Mouse (Mus musculus): ENCODE measurements around the gene Gpc1. TPM values are rescaled to one million over a fixed set of nuclear protein-coding genes. Genes with fewer than 3 reads are reported as not detected.
A peak's percentile ranks its signal among the peaks of the same experiment; 100 is the strongest.

Gpc1 gene
- total RNA-seq, 2 experiments from 2014 or later, result 160 to 188 TPM

GRCm38 (mm10) chr1:92832011-92833010 lies 866 bp downstream of the Gpc1 start:
- intact Hi-C loops (cut with DNase I), result loop anchor here (5.0 kb wide), 2 partner anchors 185 to 310 kb away; partner anchors contain the start of gene Otos
- peak; percentile 87 for DNase-seq

GRCm38 (mm10) chr1:92833987-92834706 lies 2.7 kb downstream of the Gpc1 start:
- peak; percentile 90 for DNase-seq
- intact Hi-C loops (cut with DNase I), result loop anchor here (5.0 kb wide), 2 partner anchors 187 to 312 kb away; partner anchors contain the start of gene Otos

GRCm38 (mm10) chr1:92837931-92838833 lies 6.7 kb downstream of the Gpc1 start:
- intact Hi-C loops (cut with DNase I), result loop anchor here (5.0 kb wide), 1 partner anchor 141 kb away; no protein-coding TSS in a partner anchor
- DNase-seq, result peak; percentile 97

GRCm38 (mm10) chr1:92839211-92839610 lies 7.8 kb downstream of the Gpc1 start:
- DNase-seq, result no peak
- intact Hi-C loops (cut with DNase I), result loop anchor here (5.0 kb wide), 1 partner anchor 142 kb away; no protein-coding TSS in a partner anchor

DNA sequence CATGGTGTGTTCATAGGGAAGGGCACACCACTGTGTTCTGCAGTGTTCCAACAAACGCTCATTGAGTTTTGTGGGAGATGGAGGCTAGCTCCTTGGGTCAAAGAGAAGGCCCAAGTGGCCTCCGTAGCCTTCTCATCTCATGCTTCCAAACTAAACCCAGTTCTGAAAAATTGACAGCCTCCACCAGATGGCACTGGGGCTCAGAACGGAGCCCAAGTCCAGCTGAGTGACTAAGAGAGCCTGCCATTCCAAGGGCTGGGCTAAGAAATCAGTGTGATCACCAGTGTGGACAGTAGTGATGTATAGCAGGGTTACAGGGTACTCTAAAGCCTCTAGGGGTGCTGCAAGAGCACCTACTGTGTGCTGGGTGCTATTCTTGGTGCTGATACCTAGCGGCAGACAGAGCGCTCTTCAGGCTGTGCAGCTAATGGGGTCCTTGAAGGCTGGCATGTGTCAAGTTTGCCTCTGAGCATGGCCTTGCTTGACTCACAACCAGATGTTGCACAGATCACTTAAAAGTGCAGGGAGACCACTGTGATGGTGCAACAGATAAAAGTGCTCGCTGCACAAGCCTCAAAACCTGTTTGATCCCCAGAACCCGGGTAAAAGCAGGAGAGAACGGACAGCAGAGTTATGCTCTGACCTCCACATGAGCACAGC lies 8.9 kb downstream of the Gpc1 start:
- intact Hi-C loops (cut with DNase I), result loop anchor here (10.0 kb wide), 1 partner anchor 54 kb away; no protein-coding TSS in a partner anchor
- DNase-seq, result peak; percentile 56

GRCm38 (mm10) chr1:92841427-92841826 lies 10.0 kb downstream of the Gpc1 start:
- DNase-seq, result no peak
- intact Hi-C loops (cut with DNase I), result loop anchor here (10.0 kb wide), 1 partner anchor 53 kb away; no protein-coding TSS in a partner anchor

GRCm38 (mm10) chr1:92845889-92846288 lies 14.4 kb downstream of the Gpc1 start:
- intact Hi-C loops (cut with DNase I), result loop anchor here (10.0 kb wide), 1 partner anchor 49 kb away; no protein-coding TSS in a partner anchor
- no peak for DNase-seq

- DNase-seq, result peak; percentile 54
- intact Hi-C loops (cut with DNase I), result loop anchor here (10.0 kb wide), 1 partner anchor 47 kb away; no protein-coding TSS in a partner anchor
Observed at GRCm38 (mm10) chr1:92847873-92848839, 16.7 kb downstream of the Gpc1 start.

DNA sequence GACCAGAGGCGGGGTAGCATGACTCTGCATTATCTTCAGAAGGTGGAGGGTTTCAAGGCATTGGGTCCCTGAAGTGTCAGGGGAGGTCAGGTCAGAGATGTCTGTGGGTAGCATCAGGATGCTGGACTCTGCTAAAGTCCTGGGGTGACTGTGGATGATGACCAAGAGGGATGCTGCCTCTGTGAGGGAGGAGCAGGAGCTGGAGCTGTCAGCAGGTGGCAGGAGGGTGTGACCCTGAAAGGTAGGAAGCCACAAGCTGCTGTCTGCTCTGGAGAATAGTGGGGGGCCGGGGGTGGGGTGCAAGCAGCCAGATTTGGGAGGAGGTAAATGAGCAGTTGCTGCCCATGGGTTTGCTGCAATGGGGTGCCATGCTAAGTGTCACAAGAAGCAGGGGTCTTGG lies 18.0 kb downstream of the Gpc1 start:
- DNase-seq, result peak; percentile 36
- intact Hi-C loops (cut with DNase I), result loop anchor here (10.0 kb wide), 1 partner anchor 45 kb away; no protein-coding TSS in a partner anchor

- intact Hi-C loops (cut with DNase I), result loop anchor here (10.0 kb wide), 1 partner anchor 45 kb away; no protein-coding TSS in a partner anchor
- DNase-seq, result no peak
Observed at GRCm38 (mm10) chr1:92849938-92850574, 18.6 kb downstream of the Gpc1 start.

- DNase-seq, result no peak
- intact Hi-C loops (cut with DNase I), result no loop called here
Observed at GRCm38 (mm10) chr1:92852450-92852849, 21.0 kb downstream of the Gpc1 start.

DNA sequence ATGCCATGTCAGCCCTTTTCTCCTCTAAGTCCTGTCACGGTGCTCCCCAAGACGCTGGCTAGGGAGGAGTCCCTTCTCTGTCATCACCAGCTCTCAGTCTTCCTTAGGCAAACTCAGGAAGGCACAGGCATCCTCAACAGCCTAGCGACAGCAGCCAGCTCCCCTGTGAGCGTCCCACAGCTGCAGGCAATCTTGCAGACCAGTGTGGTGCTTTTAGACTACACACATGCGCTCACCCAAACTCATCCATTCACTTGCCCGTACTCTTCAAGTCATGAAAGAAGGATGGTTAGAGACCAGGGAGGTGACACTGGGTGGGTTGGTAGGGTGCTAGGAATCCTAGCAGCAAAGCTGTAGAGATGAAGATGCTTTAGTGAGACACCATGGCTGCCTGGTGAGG lies 30.1 kb downstream of the Gpc1 start:
- DNase-seq, result no peak
- intact Hi-C loops (cut with DNase I), result no loop called here

GRCm38 (mm10) chr1:92863268-92863667 lies 31.8 kb downstream of the Gpc1 start:
- intact Hi-C loops (cut with DNase I), result no loop called here
- no peak for DNase-seq

DNA sequence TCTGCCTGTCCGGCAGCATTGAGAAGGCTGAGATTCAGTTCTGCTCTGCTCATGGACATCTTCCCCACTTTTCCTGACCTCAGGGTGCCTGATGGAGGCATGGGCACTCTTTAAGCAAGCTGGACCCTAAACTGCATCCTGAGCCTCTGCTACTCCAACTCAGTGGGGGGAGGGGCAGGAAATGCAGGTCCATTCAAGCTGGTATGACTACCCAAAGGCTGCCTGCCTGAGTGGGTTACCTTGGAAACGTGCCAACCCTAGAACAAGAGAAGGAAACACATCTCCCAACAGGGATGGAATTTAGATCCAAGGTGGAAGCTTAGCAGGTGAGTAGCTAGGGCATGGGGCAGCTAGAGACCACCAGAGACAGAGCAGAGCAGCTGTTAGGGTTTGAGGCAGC lies 34.7 kb downstream of the Gpc1 start:
- DNase-seq, result no peak
- intact Hi-C loops (cut with DNase I), result no loop called here

- intact Hi-C loops (cut with DNase I), result no loop called here
- DNase-seq, result no peak
Observed at GRCm38 (mm10) chr1:92869985-92870384, 38.5 kb downstream of the Gpc1 start.

GRCm38 (mm10) chr1:92872666-92873065 lies 41.2 kb downstream of the Gpc1 start:
- DNase-seq, result no peak
- intact Hi-C loops (cut with DNase I), result no loop called here

GRCm38 (mm10) chr1:92874011-92874410 lies 42.6 kb downstream of the Gpc1 start:
- intact Hi-C loops (cut with DNase I), result no loop called here
- DNase-seq, result no peak
